Mouse (Mus musculus): ENCODE measurements around the gene Gatm. TPM values are rescaled to one million over a fixed set of nuclear protein-coding genes. Genes with fewer than 3 reads are reported as not detected.
A peak's percentile ranks its signal among the peaks of the same experiment; 100 is the strongest.

Gatm gene
- 1 to 10 TPM; 3.1 to 3.2 TPM for total RNA-seq (2021)
- long read RNA-seq, experiment 1, partial matches to known transcripts: 0 of 3 reads
- long read RNA-seq, experiment 1, other reads (novel, unspliced or antisense): 0 of 3 reads
- long read RNA-seq, experiment 2: 0 reads

GRCm38 (mm10) chr2:122610746-122611653 lies at the start of gene Gatm:
Gene Gatm, minus strand, starts transcription at chr2:122611303.
- DNase-seq: peak; percentile 57 to 70

- no peak for DNase-seq
Observed at GRCm38 (mm10) chr2:122659825-122660224, 48.7 kb upstream of the Gatm start.

GRCm38 (mm10) chr2:122657707-122658524 lies 46.8 kb upstream of the Gatm start:
- no peak for DNase-seq

DNA sequence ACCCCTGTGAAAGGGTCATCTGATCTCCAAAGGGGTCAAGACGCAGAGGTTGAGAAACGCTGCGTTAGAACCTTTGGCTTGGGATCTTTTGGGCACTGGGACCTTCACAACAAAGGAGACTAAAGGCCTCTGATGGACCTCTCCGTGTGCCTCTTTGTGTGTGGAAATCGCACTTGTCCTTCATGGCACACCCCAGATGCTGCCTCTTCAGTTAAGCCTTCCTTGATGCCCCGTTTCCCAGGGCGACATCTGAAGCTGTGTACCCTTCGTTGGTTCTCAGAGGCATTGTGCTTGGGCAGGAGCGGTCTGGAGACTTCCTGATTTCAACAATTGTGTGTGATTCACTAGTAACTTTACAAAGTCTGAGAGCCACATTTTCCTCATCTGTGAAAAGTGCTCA lies 45.7 kb upstream of the Gatm start:
- no peak for DNase-seq

GRCm38 (mm10) chr2:122656052-122656451 lies 44.9 kb upstream of the Gatm start:
- DNase-seq: no peak

GRCm38 (mm10) chr2:122652096-122653084 lies 41.3 kb upstream of the Gatm start:
- DNase-seq: peak; percentile 24 to 70

- DNase-seq: no peak
Observed at GRCm38 (mm10) chr2:122638673-122639072, 27.6 kb upstream of the Gatm start.

- DNase-seq: no peak
Observed at GRCm38 (mm10) chr2:122638029-122638428, 26.9 kb upstream of the Gatm start.

DNA sequence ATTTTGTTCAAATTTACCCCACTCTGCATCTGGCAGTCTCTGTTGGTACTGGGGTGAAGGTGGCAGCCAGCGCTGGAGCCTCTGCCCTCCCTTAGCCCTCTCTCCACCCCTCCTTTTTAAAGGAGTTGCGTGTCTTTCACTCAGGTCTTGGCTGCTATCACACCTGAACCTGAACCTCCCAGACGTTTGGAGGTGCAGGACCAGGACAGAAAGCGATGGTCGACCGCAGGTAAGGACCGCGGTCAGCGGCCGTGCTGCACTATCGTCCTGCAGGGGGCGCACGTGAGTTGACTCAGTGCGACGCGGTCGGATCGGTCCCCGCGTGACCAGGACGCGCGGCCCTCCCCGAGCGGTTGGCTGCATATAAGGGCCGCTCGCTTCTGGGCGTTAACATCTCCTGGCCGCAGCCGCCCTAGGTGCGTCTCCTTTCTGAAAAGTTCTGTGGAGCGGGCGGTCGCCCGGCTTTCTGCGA lies 26.5 kb upstream of the Gatm start:
- peak; percentile 72 to 90 for DNase-seq

GRCm38 (mm10) chr2:122636686-122637085 lies 25.6 kb upstream of the Gatm start, which contains the start of gene AA467197:
Gene AA467197, plus strand, starts transcription at chr2:122636986.
- DNase-seq: no peak

GRCm38 (mm10) chr2:122631226-122631801 lies 20.2 kb upstream of the Gatm start:
- DNase-seq: peak; percentile 31 to 45

- peak; percentile 89 to 94 for DNase-seq
Observed at GRCm38 (mm10) chr2:122630465-122631225, 19.5 kb upstream of the Gatm start.

DNA sequence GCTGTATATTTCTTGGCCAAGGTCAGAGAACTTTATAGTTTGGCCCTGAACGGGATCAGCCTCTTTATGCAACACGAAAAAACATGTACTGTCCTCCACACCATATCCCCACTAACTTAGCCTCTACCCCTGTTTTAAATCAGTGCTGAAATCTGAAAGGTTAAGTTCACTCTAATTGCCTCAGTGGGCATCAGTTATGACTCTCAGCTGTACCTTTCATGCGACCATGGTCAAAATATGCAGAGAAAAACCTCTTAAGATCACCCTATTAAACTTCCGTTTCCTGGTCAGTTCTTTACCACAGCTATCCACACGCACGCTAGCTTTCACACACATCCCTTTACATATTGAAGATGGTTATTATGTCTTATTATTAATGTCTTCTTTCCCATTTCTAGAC lies 18.8 kb upstream of the Gatm start:
- no peak for DNase-seq

DNA sequence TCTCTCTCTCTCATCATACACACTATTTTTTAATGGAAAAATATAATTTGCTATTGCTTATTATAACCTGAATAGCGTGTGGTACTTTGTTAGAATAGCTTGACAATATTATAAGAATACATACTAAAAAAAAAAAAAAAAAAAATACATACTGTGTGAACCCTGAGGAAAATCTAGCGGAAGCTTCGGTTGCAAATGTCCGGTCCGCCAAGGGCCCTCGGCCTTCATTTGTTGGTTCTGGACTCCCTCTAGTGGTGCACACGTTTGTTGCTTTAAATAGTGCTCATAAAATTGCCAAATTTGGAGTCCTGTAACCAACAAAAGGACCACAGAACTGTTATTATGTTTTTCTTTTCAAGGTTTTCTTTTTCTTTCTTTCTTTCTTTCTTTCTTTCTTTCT lies 17.9 kb upstream of the Gatm start:
- peak; percentile 87 to 90 for DNase-seq

DNA sequence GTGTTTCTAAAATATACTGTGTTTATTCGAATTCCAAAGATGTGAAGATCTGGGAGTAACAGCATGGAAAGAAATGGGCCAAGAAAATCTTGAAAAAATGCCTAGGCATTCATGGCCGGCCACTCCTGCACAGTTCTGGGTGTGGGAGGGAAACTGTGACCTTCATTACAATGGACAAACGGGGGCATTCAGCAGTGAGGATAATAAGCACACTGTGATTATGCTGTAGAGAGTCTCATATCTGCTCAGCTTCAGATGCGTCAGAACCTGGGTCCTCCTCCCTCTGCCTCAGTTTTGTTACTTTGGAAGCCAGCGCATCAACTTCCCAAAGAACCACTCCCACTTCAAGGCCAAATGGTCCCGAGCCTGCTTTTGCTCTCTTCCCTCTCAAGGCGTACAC lies 14.8 kb upstream of the Gatm start:
- DNase-seq: no peak

DNA sequence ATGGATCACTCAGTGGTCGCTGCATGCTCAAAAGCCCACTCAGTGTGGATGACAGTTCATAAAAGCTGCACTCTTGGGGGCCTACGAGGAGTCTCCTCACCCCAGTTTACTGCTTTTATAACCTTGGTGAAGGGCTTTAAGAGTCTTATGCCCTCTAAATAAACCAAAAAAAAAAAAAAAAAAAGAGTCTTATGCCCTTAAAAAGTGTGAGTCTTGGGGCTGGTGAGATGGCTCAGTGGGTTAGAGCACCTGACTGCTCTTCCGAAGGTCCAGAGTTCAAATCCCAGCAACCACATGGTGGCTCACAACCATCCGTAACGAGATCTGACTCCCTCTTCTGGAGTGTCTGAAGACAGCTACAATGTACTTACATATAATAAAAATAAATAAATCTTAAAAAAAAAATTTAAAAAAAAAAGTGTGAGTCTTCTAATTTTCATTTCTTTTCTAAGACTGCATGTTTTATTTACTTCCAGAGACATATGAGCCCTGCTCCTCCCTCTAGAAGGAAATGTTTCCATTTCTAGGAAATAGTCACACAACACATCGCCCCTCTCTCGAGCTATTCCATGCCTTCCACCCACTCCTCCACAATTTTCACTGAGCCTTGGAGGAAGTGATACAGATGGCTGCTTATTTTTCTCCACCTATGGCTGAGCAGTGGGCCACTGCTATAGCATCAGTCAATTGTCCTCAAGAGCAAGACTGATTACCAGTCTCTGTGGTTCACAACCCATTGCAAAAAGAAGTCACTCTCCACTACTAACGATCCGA lies 10.4 kb upstream of the Gatm start:
- no peak for DNase-seq

DNA sequence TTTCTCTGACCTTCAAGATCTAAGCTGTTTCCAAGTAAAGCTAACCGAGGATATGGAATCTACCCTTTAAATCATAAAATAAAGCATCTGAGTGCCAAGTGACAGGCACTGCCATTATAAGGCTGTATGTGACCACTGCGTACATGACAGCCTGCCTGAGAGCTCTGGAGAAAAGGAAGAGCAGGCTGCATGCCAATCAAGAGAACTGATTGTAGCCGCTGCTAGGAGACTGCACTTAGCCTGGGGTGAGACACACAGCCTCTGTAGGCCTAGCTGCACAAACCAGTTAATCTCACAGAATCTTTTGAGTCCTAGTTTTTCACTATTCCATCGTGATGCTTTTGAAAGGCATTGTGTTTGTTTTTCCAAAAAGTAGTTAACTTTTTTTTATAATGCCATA lies 7.6 kb upstream of the Gatm start:
- DNase-seq: no peak

GRCm38 (mm10) chr2:122617792-122618191 lies 6.7 kb upstream of the Gatm start:
- no peak for DNase-seq

DNA sequence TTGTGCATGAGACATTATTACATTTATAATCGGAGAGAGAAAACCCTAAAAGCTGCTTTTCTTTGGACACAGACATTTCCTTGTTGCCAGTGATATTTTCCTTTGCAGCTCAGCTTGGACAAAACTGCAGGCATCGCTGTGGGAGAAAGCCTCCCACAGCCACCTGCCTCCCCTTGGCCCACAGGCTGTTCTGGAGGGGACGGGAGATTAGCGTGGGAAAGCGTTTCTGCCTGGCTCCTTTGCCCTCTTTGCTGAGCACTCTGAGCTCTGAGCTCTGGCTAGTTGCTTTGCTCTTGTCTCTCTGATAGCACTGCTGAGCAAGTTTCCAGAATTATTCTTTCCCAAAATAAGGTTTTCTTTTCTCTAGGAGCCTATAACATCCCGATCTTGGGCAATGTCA lies 5.1 kb upstream of the Gatm start:
- no peak for DNase-seq

DNA sequence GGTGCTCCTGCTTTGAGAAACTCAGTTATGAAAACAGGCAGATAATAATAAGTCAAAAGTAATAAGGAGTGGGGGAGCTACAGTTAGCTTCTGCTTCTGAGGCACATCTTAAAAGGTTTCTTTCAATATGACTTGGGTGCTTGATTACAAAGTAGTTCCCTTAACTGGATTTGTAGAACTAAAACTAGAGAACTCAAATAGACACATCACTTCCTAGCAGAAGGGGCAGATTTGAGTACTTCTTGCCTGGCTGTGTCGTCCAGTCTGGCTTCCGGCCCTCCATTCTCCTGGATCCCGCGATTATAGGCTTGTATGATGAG lies 511 bp upstream of the Gatm start:
- DNase-seq: no peak
